Mouse (Mus musculus): ENCODE data around the gene Emp1.

DNA sequence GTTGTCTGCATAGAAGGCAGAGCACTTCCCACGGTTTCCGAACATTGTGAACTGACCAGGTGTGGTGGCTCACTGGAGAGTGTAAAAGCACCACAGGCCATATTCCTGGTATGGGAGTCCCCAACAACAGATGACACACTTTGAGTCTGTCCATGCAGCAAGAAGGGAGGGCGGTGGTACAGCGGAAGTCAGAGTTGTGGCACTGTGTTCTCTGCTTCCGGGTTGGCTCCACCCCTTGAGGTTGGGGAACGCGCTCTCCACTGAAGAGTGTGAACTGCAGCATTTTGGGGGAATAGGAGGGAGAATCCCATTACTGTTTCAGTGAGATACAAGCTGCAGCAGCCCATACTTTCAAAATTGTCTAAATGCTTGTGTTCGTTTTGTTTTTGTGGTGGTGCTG lies 11.0 kb downstream of the Emp1 start:
- TF ChIP-seq USF1 (IDR thresholded peaks at IDR 0.05; ENCODE audit: low read depth) = no peak
- no peak for TF ChIP-seq CTCF (IDR thresholded peaks at IDR 0.05; ENCODE audit: control insufficient read depth, insufficient read depth, insufficient read length)

All from C2C12 (cell line).